Mouse (Mus musculus): ENCODE measurements around the gene Ess2. TPM values are rescaled to one million over a fixed set of nuclear protein-coding genes. Genes with fewer than 3 reads are reported as not detected.

Gene Ess2
- total RNA-seq, 1 experiment from 2014 or later = 52.4 TPM

- no peak for ATAC-seq (ENCODE audit: extremely low read depth, insufficient number of reproducible peaks, low FRiP score, poor library complexity, severe bottlenecking)
Measured at GRCm38 (mm10) chr16:17872995-17873394, 38.2 kb downstream of the Ess2 start.

GRCm38 (mm10) chr16:17871248-17871647 is 39.9 kb downstream of the Ess2 start:
- no peak for ATAC-seq (ENCODE audit: extremely low read depth, insufficient number of reproducible peaks, low FRiP score, poor library complexity, severe bottlenecking)

GRCm38 (mm10) chr16:17865770-17866169 is 45.4 kb downstream of the Ess2 start:
- no peak for ATAC-seq (ENCODE audit: extremely low read depth, insufficient number of reproducible peaks, low FRiP score, poor library complexity, severe bottlenecking)

- ATAC-seq (ENCODE audit: extremely low read depth, insufficient number of reproducible peaks, low FRiP score, poor library complexity, severe bottlenecking) = no peak
Measured at GRCm38 (mm10) chr16:17865293-17865692, 45.9 kb downstream of the Ess2 start.

- ATAC-seq (ENCODE audit: extremely low read depth, insufficient number of reproducible peaks, low FRiP score, poor library complexity, severe bottlenecking) = no peak
Measured at GRCm38 (mm10) chr16:17858592-17858991, 52.6 kb downstream of the Ess2 start.

GRCm38 (mm10) chr16:17857157-17857556 is 54.0 kb downstream of the Ess2 start:
- no peak for ATAC-seq (ENCODE audit: extremely low read depth, insufficient number of reproducible peaks, low FRiP score, poor library complexity, severe bottlenecking)

- ATAC-seq (ENCODE audit: extremely low read depth, insufficient number of reproducible peaks, low FRiP score, poor library complexity, severe bottlenecking) = no peak
Measured at GRCm38 (mm10) chr16:17853263-17853662, 57.9 kb downstream of the Ess2 start.

GRCm38 (mm10) chr16:17851860-17852259 is 59.3 kb downstream of the Ess2 start:
- ATAC-seq (ENCODE audit: extremely low read depth, insufficient number of reproducible peaks, low FRiP score, poor library complexity, severe bottlenecking) = no peak

GRCm38 (mm10) chr16:17851331-17851730 is 59.8 kb downstream of the Ess2 start:
- no peak for ATAC-seq (ENCODE audit: extremely low read depth, insufficient number of reproducible peaks, low FRiP score, poor library complexity, severe bottlenecking)

Other genes with a start within 250 kb of the Ess2 start
- 55.6 and 63.1 TPM in 2 replicates for gene Med15, start 178.5 kb downstream of the Ess2 start, total RNA-seq (2017)
- 8.6 and 10.5 TPM in 2 replicates for gene Klhl22, start 151.7 kb downstream of the Ess2 start, total RNA-seq (2017)
- not detected in 2 replicates for gene Scarf2, start 114.1 kb downstream of the Ess2 start, total RNA-seq (2017)
- gene B830017H08Rik, start 78.2 kb downstream of the Ess2 start, total RNA-seq (2017) = not detected in 2 replicates
- 8.8 and 12.9 TPM in 2 replicates for gene Car15, start 73.0 kb downstream of the Ess2 start, total RNA-seq (2017)
- 2.8 and 3.9 TPM in 2 replicates for gene Gm20518, start 19.7 kb downstream of the Ess2 start, total RNA-seq (2017)
- not detected in 2 replicates for gene Tssk1, start 17.1 kb downstream of the Ess2 start, total RNA-seq (2017)
- gene Dgcr2, start 12.8 kb downstream of the Ess2 start, total RNA-seq (2017) = 40.7 and 57.5 TPM in 2 replicates
- gene Tssk2, start 12.7 kb downstream of the Ess2 start, total RNA-seq (2017) = not detected in 2 replicates
- not detected in 2 replicates for gene Gsc2, start 3.7 kb upstream of the Ess2 start, total RNA-seq (2017)
- gene Slc25a1, start 16.9 kb upstream of the Ess2 start, total RNA-seq (2017) = 18.0 and 20.4 TPM in 2 replicates
- not detected in 2 replicates for gene Vpreb2, start 69.1 kb upstream of the Ess2 start, total RNA-seq (2017)
- gene Dgcr6, start 141.5 kb upstream of the Ess2 start, total RNA-seq (2017) = 5.1 and 5.2 TPM in 2 replicates
- 0.98 and 3.8 TPM in 2 replicates for gene Prodh, start 178.9 kb upstream of the Ess2 start, total RNA-seq (2017)
- gene Rtn4r, start 216.3 kb upstream of the Ess2 start, total RNA-seq (2017) = not detected in 2 replicates